In genomic region chr15:25959375-25959774, GRCm38 (mm10) we compare ENCODE assay signal across 9 mouse cellular contexts. TPM values are rescaled to one million over a fixed set of nuclear protein-coding genes. Genes with fewer than 3 reads are reported as not detected.
DNase-seq lines count a peak whose midpoint lies in the region; ATAC-seq lines count a peak whose summit lies in the region.
"Had no signal": no experiment of that assay in that cellular context is flagged by ENCODE, and none has a peak within 500 bp of the region (broad histone marks: within the 10 kb centered on the region; RNA-seq: fewer than 3 reads in every experiment).

No protein-coding gene starts in this region.

- H3K9me3 ChIP-seq in hindbrain, embryonic 11.5 days (ENCODE audit: control insufficient read depth, low read length), result no peaks in the 10 kb centered on the region
- H3K9me3 ChIP-seq in hindbrain, embryonic 10.5 days, result no peaks in the 10 kb centered on the region
- no peaks in the 10 kb centered on the region for H3K9me3 ChIP-seq in limb, embryonic 12.5 days
- no peaks in the 10 kb centered on the region for H3K9me3 ChIP-seq in neural tube, embryonic 15.5 days (replicated peaks)

- no peak overlapping the region for H3K27ac ChIP-seq in hindbrain, embryonic 11.5 days (ENCODE audit: low read depth, low read length)
- no peak overlapping the region for H3K27ac ChIP-seq in hindbrain, embryonic 10.5 days
- no peak overlapping the region for H3K27ac ChIP-seq in limb, embryonic 12.5 days
- no peak overlapping the region for H3K27ac ChIP-seq in neural tube, embryonic 15.5 days (replicated peaks)

- H3K27me3 ChIP-seq in hindbrain, embryonic 11.5 days (ENCODE audit: control insufficient read depth, insufficient read depth, low read length), result no peaks in the 10 kb centered on the region
- H3K27me3 ChIP-seq in hindbrain, embryonic 10.5 days (ENCODE audit: insufficient read depth, poor library complexity, severe bottlenecking), result no peaks in the 10 kb centered on the region
- no peaks in the 10 kb centered on the region; the same call in 1 of the 2 replicates for H3K27me3 ChIP-seq in limb, embryonic 12.5 days
- H3K27me3 ChIP-seq in neural tube, embryonic 15.5 days (replicated peaks), result no peaks in the 10 kb centered on the region

- 48% methylated on average over 5 of the region's 5 CpGs for WGBS in hindbrain, embryonic 11.5 days
- 45% methylated on average over 5 of the region's 5 CpGs for WGBS in hindbrain, embryonic 10.5 days
- 35% methylated on average over 5 of the region's 5 CpGs for WGBS in limb, embryonic 12.5 days
- WGBS in neural tube, embryonic 15.5 days, result 43% methylated on average over 5 of the region's 5 CpGs

- H3K4me2 ChIP-seq in hindbrain, embryonic 11.5 days (replicated peaks; ENCODE audit: low read depth, low read length), result no peak overlapping the region
- no peak overlapping the region for H3K4me2 ChIP-seq in limb, embryonic 12.5 days
- no peak overlapping the region for H3K4me2 ChIP-seq in neural tube, embryonic 15.5 days

- H3K4me3 ChIP-seq in hindbrain, embryonic 11.5 days (ENCODE audit: low read depth, low read length), result no peak overlapping the region
- no peak overlapping the region for H3K4me3 ChIP-seq in hindbrain, embryonic 10.5 days
- no peak overlapping the region for H3K4me3 ChIP-seq in limb, embryonic 12.5 days (replicated peaks)
- no peak overlapping the region for H3K4me3 ChIP-seq in neural tube, embryonic 15.5 days (replicated peaks)
- H3K4me3 ChIP-seq: myocyte had no signal

- no peaks in the 10 kb centered on the region for H3K36me3 ChIP-seq in hindbrain, embryonic 11.5 days (ENCODE audit: control insufficient read depth, insufficient read depth, low read length)
- no peaks in the 10 kb centered on the region for H3K36me3 ChIP-seq in hindbrain, embryonic 10.5 days
- H3K36me3 ChIP-seq in limb, embryonic 12.5 days, result no peaks in the 10 kb centered on the region
- H3K36me3 ChIP-seq in neural tube, embryonic 15.5 days, result no peaks in the 10 kb centered on the region

- peak; percentile 29 for DNase-seq in hindbrain, embryonic 11.5 days (ENCODE audit: low spot score)
- no peak for DNase-seq in hindbrain, embryonic 10.5 days (ENCODE audit: low spot score)
- DNase-seq in Muller cell, postnatal 12 days (ENCODE audit: inconsistent ontology term), result peak; percentile 55
- DNase-seq in fibroblast of lung, adult 2 months (ENCODE audit: low read depth), result peak; percentile 49
- no peak for DNase-seq in spleen, postnatal 36 days (ENCODE audit: low spot score in 2 of 2)
- DNase-seq in right cerebral cortex, adult 18-20 months, result no peak

- ATAC-seq in hindbrain, embryonic 11.5 days (ENCODE audit: low FRiP score), result peak; percentile 51; the same call in 1 of the 2 replicates
- peak; percentile 54; the same call in 1 of the 2 replicates for ATAC-seq in limb, embryonic 12.5 days (ENCODE audit: insufficient number of reproducible peaks, insufficient read depth, low FRiP score, low TSS enrichment, low read depth)
- ATAC-seq in neural tube, embryonic 15.5 days (ENCODE audit: low FRiP score), result peak; percentile 82

- no peak overlapping the region for H3K9ac ChIP-seq in hindbrain, embryonic 11.5 days (ENCODE audit: low read depth, low read length)
- no peak overlapping the region for H3K9ac ChIP-seq in limb, embryonic 12.5 days (replicated peaks)
- no peak overlapping the region for H3K9ac ChIP-seq in neural tube, embryonic 15.5 days (replicated peaks)

- no peaks in the 10 kb centered on the region for H3K4me1 ChIP-seq in hindbrain, embryonic 11.5 days (replicated peaks; ENCODE audit: control insufficient read depth, insufficient read depth, low read length)
- no peaks in the 10 kb centered on the region for H3K4me1 ChIP-seq in hindbrain, embryonic 10.5 days (replicated peaks)
- H3K4me1 ChIP-seq in limb, embryonic 12.5 days (replicated peaks), result peaks cover 23% of the 10 kb centered on the region
- peaks cover 16% of the 10 kb centered on the region for H3K4me1 ChIP-seq in neural tube, embryonic 15.5 days

RNA-seq across cellular contexts. Expression of gene Zfp622, which starts 24.8 kb away (rescaled TPM):
- 34.8 and 35.0 TPM in 2 replicates for polyA plus RNA-seq in hindbrain, embryonic 11.5 days (2014; fragmentation: Nextera tagmentation; extraction: Ambion mirVana)
- polyA plus RNA-seq in hindbrain, embryonic 10.5 days (2016; fragmentation: Nextera tagmentation; extraction: Ambion mirVana), result 26.7 and 31.7 TPM in 2 replicates
- 37.9 and 38.7 TPM in 2 replicates for polyA plus RNA-seq in limb, embryonic 12.5 days (2016; fragmentation: Nextera tagmentation; extraction: Ambion mirVana)
- 35.2 and 37.4 TPM in 2 replicates for polyA plus RNA-seq in neural tube, embryonic 15.5 days (2015; fragmentation: Nextera tagmentation; extraction: Ambion mirVana)

Comparison
In these comparisons a context has a peak if more than half of its experiments do, and no peak if none do; other contexts are left out.
1. DNase-seq: peak in hindbrain, embryonic 11.5 days (single experiment), Muller cell, postnatal 12 days (single experiment) and fibroblast of lung, adult 2 months (single experiment); none in hindbrain, embryonic 10.5 days (single experiment), spleen, postnatal 36 days (0 of 2) and right cerebral cortex, adult 18-20 months (single experiment).
2. Peak in every context shown above with its lines, with median percentiles within 50 percentile points of each other: ATAC-seq.